Mouse (Mus musculus): ENCODE results near the gene Unc79. TPM values are rescaled to one million over a fixed set of nuclear protein-coding genes. Genes with fewer than 3 reads are reported as not detected.

The Unc79 gene
- polyA plus RNA-seq, 1 experiment from 2014 or later = 0.28 TPM

GRCm38 (mm10) chr12:103143798-103144565 lies 195.3 kb downstream of the Unc79 start:
- ATAC-seq = no peak
- H3K4me2 ChIP-seq (replicated peaks) = no peak overlapping the region
- WGBS = 27% methylated on average over 9 of the region's 9 CpGs

GRCm38 (mm10) chr12:103150247-103150646 lies 201.6 kb downstream of the Unc79 start:
- Histone ChIP-seq H3K9ac (no peak overlapping the region), H3K27me3 (replicated peaks) (no peaks in the 10 kb centered on the region), H3K4me3 (replicated peaks) (no peak overlapping the region), H3K4me1 (replicated peaks) (no peaks in the 10 kb centered on the region), H3K27ac (no peak overlapping the region), H3K4me2 (replicated peaks) (no peak overlapping the region), H3K9me3 (no peaks in the 10 kb centered on the region), H3K36me3 (no peaks in the 10 kb centered on the region)
- WGBS = 73% methylated on average over 2 of the region's 2 CpGs
- no peak for ATAC-seq

More at GRCm38 (mm10) chr12:103143798-103144565, 195.3 kb downstream of the Unc79 start:
- H3K36me3 ChIP-seq = no peaks in the 10 kb centered on the region
- no peak overlapping the region for H3K4me3 ChIP-seq (replicated peaks)
- no peak overlapping the region for H3K27ac ChIP-seq
- no peak overlapping the region for H3K9ac ChIP-seq
- no peaks in the 10 kb centered on the region for H3K4me1 ChIP-seq (replicated peaks)
- no peaks in the 10 kb centered on the region for H3K27me3 ChIP-seq (replicated peaks)
- no peaks in the 10 kb centered on the region for H3K9me3 ChIP-seq

- Histone ChIP-seq H3K27me3 (replicated peaks) (no peaks in the 10 kb centered on the region), H3K4me2 (replicated peaks) (no peak overlapping the region), H3K27ac (no peak overlapping the region), H3K4me3 (replicated peaks) (no peak overlapping the region), H3K9me3 (no peaks in the 10 kb centered on the region), H3K9ac (no peak overlapping the region), H3K4me1 (replicated peaks) (no peaks in the 10 kb centered on the region), H3K36me3 (no peaks in the 10 kb centered on the region)
- WGBS = 72% methylated on average over 2 of the region's 2 CpGs
- no peak for ATAC-seq
These were observed 206.3 kb downstream of the Unc79 start for GRCm38 (mm10) chr12:103154927-103155326.

GRCm38 (mm10) chr12:103155406-103155805 lies 206.7 kb downstream of the Unc79 start:
- Histone ChIP-seq H3K4me1 (replicated peaks) (no peaks in the 10 kb centered on the region), H3K36me3 (no peaks in the 10 kb centered on the region), H3K9me3 (no peaks in the 10 kb centered on the region), H3K9ac (no peak overlapping the region), H3K27me3 (replicated peaks) (no peaks in the 10 kb centered on the region), H3K27ac (no peak overlapping the region), H3K4me2 (replicated peaks) (no peak overlapping the region), H3K4me3 (replicated peaks) (no peak overlapping the region)
- WGBS = 68% methylated on average over 3 of the region's 3 CpGs
- no peak for ATAC-seq

GRCm38 (mm10) chr12:103157129-103157910 lies 208.7 kb downstream of the Unc79 start:
- Histone ChIP-seq H3K27me3 (replicated peaks) (no peaks in the 10 kb centered on the region), H3K36me3 (no peaks in the 10 kb centered on the region), H3K9me3 (no peaks in the 10 kb centered on the region), H3K4me3 (replicated peaks) (no peak overlapping the region), H3K4me1 (replicated peaks) (no peaks in the 10 kb centered on the region), H3K27ac (no peak overlapping the region), H3K4me2 (replicated peaks) (no peak overlapping the region), H3K9ac (no peak overlapping the region)
- WGBS = 61% methylated on average over 18 of the region's 18 CpGs
- ATAC-seq = no peak

GRCm38 (mm10) chr12:103159016-103159415 lies 210.4 kb downstream of the Unc79 start:
- no peak for ATAC-seq
- no peak overlapping the region for H3K4me2 ChIP-seq (replicated peaks)
- no peaks in the 10 kb centered on the region for H3K9me3 ChIP-seq

GRCm38 (mm10) chr12:103160721-103161120 lies 212.1 kb downstream of the Unc79 start:
- Histone ChIP-seq H3K9ac (no peak overlapping the region), H3K36me3 (no peaks in the 10 kb centered on the region), H3K27me3 (replicated peaks) (no peaks in the 10 kb centered on the region), H3K9me3 (no peaks in the 10 kb centered on the region), H3K4me1 (replicated peaks) (no peaks in the 10 kb centered on the region), H3K27ac (no peak overlapping the region), H3K4me2 (replicated peaks) (no peak overlapping the region), H3K4me3 (replicated peaks) (no peak overlapping the region)
- WGBS = 85% methylated on average over 4 of the region's 4 CpGs
- no peak for ATAC-seq

More at GRCm38 (mm10) chr12:103159016-103159415, 210.4 kb downstream of the Unc79 start:
- no peak overlapping the region for H3K27ac ChIP-seq
- H3K27me3 ChIP-seq (replicated peaks) = no peaks in the 10 kb centered on the region
- WGBS = 69% methylated on average over 8 of the region's 8 CpGs
- H3K36me3 ChIP-seq = no peaks in the 10 kb centered on the region
- no peaks in the 10 kb centered on the region for H3K4me1 ChIP-seq (replicated peaks)
- H3K9ac ChIP-seq = no peak overlapping the region
- no peak overlapping the region for H3K4me3 ChIP-seq (replicated peaks)

GRCm38 (mm10) chr12:103163596-103163995 lies 214.9 kb downstream of the Unc79 start:
- H3K9ac ChIP-seq = no peak overlapping the region
- H3K4me3 ChIP-seq (replicated peaks) = no peak overlapping the region
- no peaks in the 10 kb centered on the region for H3K27me3 ChIP-seq (replicated peaks)
- no peaks in the 10 kb centered on the region for H3K9me3 ChIP-seq
- H3K27ac ChIP-seq = no peak overlapping the region
- H3K4me1 ChIP-seq (replicated peaks) = no peaks in the 10 kb centered on the region
- WGBS = 84% methylated on average over 10 of the region's 10 CpGs
- no peak for ATAC-seq
- no peak overlapping the region for H3K4me2 ChIP-seq (replicated peaks)
- H3K36me3 ChIP-seq = no peaks in the 10 kb centered on the region

- Histone ChIP-seq H3K27me3 (replicated peaks) (no peaks in the 10 kb centered on the region), H3K36me3 (no peaks in the 10 kb centered on the region), H3K4me3 (replicated peaks) (no peak overlapping the region), H3K27ac (no peak overlapping the region), H3K9me3 (no peaks in the 10 kb centered on the region), H3K4me2 (replicated peaks) (no peak overlapping the region), H3K4me1 (replicated peaks) (no peaks in the 10 kb centered on the region), H3K9ac (no peak overlapping the region)
- WGBS = 68% methylated on average over 14 of the region's 14 CpGs
- ATAC-seq = no peak
These were observed 215.7 kb downstream of the Unc79 start for GRCm38 (mm10) chr12:103164101-103165030.

GRCm38 (mm10) chr12:103168892-103169291 lies 220.2 kb downstream of the Unc79 start:
- Histone ChIP-seq H3K4me3 (replicated peaks) (no peak overlapping the region), H3K27me3 (replicated peaks) (no peaks in the 10 kb centered on the region), H3K9ac (no peak overlapping the region), H3K36me3 (no peaks in the 10 kb centered on the region), H3K27ac (no peak overlapping the region), H3K4me1 (replicated peaks) (no peaks in the 10 kb centered on the region), H3K4me2 (replicated peaks) (no peak overlapping the region), H3K9me3 (no peaks in the 10 kb centered on the region)
- WGBS = 56% methylated on average over 12 of the region's 12 CpGs
- no peak for ATAC-seq

- peak; percentile 43; the same call in 1 of the 2 replicates for ATAC-seq
- Histone ChIP-seq H3K27ac (no peak overlapping the region), H3K4me2 (replicated peaks) (no peak overlapping the region), H3K27me3 (replicated peaks) (no peaks in the 10 kb centered on the region), H3K4me1 (replicated peaks) (no peaks in the 10 kb centered on the region), H3K9me3 (no peaks in the 10 kb centered on the region), H3K36me3 (no peaks in the 10 kb centered on the region), H3K4me3 (replicated peaks) (no peak overlapping the region), H3K9ac (no peak overlapping the region)
- WGBS = 12% methylated on average over 7 of the region's 7 CpGs
These were observed 234.4 kb downstream of the Unc79 start for GRCm38 (mm10) chr12:103183057-103183456.

GRCm38 (mm10) chr12:103187020-103187419 lies 238.4 kb downstream of the Unc79 start:
- Histone ChIP-seq H3K9me3 (no peaks in the 10 kb centered on the region), H3K4me2 (replicated peaks) (no peak overlapping the region), H3K9ac (no peak overlapping the region), H3K27ac (no peak overlapping the region), H3K4me1 (replicated peaks) (no peaks in the 10 kb centered on the region), H3K27me3 (replicated peaks) (no peaks in the 10 kb centered on the region), H3K4me3 (replicated peaks) (no peak overlapping the region), H3K36me3 (no peaks in the 10 kb centered on the region)
- no peak for ATAC-seq
- WGBS = 85% methylated on average over 7 of the region's 7 CpGs
